Mouse (Mus musculus) cerebellum, postnatal 14 days (tissue): ENCODE results near the gene Naxd.
"Not testable (repeated sequence)": the region's sequence is repeated elsewhere in the genome, so short reads cannot be mapped to it uniquely, and the experiment has no call there.

Source experiments
- DNase-seq, 2 experiments: peaks; one replicate each; pipeline ENCODE4 v3.0.0; 2021; ENCODE audit warnings: mixed read lengths in 2 of 2

The Naxd gene

DNA sequence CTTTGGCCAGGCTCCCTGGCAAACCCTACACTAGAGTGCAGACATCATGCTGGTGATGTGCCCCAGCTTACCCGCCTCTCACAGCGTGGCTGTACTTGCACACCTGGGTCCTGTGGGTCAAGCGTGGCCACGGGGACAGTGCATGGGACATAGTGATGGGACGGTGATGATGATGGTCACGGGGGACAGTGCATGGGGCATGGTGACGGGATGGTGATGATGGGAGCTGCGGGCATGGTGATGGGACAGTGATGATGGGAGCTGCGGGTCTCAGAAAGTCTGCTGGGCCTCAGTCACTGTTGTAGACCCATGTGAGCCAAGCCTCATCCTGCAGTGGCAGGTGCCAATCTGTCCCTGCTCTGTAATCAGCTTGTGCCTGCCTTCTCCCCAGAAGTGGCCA lies 19.0 kb downstream of the Naxd start:
- no peak for DNase-seq

DNA sequence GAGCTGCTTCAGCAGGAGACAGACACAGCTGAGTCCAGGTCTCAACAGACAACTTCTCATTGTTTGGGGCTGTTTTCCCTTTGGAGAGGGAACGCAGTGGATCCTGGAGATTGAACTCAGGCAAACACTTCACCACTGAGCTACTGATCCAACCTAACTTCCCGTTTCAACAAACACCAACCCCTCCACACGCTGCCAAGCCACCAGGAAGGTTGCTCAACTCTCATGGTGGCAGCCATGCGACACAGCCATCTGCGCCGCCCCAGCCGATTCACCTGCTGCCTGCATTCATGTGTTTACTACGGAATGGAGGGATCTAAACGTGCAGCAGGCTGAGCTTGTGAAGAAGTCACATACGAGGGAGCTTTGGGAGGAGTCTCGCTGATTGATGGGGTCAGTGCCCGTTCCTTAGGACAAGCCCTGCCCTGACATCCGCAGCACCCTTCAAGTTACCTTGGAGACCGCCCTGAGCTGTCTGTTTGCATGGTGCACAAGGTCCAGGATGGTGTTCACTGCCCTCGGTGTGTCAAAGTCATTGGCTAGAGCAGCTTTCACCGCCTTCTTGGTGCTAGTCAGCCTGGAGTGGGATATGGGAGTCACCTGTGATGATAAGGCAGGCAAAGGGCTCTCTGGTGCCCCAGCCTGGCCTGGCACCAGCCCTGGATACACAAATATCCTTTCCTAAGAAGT lies 20.2 kb downstream of the Naxd start:
- no peak for DNase-seq

DNA sequence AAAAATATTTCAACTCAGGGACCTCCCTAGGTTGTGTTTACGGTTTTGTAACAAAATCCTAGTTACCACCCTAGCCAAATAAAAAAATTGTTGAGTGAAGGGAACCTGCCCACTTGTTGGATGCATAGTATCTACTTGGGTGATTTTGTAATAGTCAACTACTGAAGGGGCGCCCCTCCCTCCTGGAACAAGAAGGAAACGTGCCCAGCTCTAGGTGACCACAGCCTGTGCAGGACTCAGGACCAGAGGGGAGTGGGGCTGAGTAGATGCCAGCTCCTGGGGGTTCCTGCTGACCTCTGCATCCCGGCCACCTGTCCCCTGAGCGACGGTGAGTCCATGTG lies 20.7 kb downstream of the Naxd start:
- peak in 1 of 2 experiments; percentile 26 for DNase-seq

DNA sequence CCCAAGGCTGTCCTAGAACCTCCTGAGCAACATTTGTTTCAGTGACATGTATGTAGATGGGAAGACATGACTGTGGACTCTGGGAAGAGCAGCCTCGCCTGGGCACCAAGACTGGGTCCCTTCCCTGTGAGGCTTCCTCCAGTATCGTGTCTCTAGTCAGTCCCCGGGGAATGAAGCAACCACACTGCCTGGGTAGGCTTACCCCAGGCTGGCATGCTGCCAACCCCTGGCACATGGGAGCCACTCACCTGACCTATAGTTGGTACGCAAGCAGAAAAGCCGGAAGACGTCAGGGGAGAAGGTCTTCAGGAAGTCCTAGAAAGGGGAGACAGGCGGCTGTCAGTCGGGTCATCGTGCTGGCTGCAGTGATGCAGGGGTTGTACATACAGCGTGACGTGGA lies 21.4 kb downstream of the Naxd start:
- DNase-seq = no peak

DNA sequence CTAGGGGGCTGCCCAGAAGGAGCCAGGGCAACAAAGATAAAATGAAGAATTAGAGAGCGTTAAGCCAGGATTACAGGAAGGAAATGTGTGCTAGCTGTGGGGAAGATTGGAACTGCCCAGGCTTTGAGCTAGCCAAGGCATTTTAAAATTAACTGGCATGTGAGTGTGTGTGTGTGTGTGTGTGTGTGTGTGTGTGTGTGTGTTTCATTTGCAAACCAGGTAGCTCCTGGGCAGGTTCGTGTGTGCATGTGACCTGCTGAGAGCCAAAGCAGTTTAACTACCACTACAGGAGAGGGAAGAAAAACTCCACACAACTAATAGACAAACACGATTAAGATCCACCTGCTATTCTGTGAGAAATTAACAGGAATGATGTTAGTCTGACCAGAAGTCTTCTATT lies 26.0 kb downstream of the Naxd start:
- no peak for DNase-seq

DNA sequence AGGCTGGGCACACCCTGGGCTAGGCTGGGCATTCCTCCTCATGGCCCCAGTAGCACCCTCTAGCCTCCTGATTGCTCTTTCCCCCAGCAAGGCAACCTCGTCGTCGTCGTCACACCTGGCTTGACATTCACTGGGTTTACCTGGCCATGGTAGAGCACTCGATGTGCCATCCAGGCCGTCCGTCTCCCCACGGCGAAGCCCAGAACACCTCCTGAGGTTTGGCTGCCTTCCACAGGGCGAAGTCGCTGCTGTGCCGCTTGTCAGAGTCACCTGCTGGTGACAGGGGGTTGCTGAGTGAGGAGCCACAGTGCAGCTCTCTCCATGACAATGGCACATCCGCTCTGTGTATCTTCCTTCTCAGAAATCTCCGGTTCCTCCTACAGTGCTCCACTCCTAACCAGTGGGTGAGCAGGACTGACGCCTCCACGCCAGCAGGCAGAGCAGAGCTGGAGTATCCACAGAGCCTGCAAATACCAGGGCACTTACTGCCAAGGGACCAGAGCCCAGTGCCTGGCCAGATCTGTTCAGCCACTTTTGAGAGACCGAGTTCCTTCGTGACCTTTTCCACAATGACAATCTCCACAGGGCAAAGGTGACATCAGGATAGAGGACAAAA lies 33.0 kb downstream of the Naxd start:
- no peak for DNase-seq

DNA sequence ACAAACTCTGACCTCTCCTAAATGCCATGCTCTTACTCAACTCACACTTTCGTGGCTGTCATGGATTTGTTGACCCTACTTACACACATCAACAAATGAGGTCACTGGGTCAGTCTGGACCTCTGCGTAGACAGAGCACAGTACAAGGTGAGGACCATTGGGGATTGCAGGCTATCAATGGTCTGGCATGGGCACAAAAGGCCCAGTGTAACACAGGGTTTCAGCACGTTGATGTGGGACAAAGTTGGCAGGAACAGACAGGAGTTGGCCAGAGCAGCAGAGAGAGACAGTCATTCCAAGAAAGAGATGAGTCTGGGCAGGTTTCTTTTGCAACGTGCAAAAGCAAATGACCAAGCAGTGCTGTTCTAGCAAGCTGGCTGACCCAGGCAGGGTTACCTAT lies 33.5 kb downstream of the Naxd start:
- DNase-seq = no peak

DNA sequence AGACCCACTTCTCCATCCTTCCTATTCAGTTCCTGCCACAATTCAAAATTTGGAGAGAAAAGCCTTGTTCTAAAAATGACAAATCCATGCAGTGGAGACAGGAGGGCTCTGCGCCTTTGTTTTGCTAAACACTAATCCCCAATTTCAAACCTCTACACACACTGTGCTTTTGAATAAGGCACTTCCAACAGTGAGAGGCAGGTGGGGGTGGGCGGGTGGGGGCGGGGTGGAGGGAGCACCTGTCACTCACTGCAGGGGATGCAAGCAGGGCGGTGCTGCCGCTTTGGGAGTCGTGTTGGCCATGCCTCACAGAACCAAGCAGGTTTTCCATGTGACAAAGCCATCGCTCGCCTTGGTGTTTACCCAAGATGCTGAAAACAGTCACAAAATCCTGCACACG lies 37.2 kb downstream of the Naxd start:
- no peak for DNase-seq

DNA sequence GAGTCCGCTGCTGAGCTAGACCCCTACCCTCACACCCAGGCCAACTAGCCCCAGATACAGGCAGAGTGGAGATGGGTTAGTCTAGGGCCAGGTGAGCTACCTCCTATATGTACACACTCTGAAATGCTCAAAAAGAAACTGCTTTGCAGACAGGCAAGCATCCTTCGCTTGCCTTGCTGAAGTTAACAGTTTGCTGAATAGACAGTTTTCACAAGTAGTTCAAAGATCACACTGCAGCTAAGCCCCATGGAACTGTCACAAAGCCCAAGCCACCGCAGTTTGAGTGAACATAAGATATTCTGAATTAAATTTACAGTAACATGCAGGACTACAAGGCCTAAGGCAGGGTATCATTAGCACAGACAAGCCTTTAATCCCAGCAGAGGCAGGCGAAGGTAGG lies 41.7 kb downstream of the Naxd start:
- no peak for DNase-seq

DNA sequence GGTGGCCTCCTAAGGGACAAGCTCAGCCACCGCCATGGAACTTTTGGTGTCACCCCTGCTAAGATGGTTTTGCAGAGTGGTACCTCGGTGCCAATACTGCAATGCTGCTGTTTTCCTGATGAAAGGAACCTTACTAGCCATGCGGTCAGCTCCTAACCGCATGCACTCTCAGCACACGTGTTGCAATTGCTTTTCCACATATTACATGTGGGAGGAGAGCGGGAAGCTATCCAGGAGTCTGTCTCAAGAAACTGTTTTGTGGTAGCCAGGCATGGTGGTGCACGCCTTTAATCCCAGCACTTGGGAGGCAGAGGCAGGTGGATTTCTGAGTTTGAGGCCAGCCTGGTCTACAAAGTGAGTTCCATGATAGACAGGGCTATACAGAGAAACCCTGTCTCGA lies 42.9 kb downstream of the Naxd start:
- no peak for DNase-seq

DNA sequence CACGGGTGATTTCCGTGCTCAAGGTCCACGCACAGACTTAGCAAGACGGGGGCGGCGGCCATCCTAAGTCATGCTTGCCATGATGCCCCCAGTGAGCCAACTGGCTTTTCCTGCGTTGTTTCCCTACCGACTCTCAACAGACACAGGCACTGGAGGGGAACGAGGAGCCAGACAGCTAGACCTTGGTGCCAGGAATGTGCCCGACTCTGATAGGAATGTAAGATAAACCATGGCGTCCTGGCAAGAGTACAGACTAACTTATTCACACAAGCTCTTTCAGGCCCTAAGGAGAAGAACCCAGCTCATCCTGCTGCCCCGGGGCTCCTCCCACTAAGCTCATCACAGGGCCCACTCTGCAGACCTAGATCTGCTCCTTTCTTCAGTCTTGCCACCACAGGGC lies 44.7 kb downstream of the Naxd start:
- no peak for DNase-seq

DNA sequence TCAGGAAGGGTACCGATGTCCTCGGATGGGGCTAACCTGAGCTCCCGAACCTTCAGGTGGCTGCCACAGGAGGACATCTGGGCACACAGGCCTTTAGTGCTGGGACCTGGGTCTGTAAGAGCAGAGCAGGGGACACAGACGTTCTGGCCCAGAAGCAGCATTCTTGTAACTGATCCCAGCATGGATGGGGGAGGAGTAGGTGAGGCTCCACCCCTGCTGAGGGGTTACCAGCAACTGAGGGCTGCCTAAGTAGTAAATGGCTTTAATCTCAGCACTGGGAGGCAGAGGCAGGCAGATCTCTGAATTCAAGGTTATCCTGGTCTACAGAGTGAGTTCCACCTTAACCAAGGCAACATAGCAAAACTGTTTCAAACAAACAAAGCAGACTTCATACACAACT lies 45.6 kb downstream of the Naxd start:
- no peak for DNase-seq

DNA sequence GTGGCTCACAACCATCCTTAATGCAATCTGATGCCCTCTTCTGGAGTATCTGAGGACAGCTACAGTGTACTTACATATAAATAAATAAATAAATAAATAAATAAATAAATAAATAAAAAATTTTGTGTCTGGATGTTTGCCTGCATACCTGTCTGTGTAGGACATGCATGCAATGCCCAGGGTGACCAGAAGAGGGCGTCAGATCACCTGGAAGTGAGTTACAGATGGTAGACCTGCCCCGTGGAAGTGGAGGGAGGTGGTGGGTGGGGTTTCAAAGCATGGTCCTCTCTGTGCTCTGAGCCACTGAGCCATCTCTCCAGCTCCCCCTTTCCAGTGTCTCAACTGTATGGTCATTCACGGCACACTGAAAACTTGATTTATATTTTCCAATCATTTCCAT lies 47.1 kb downstream of the Naxd start:
- DNase-seq = peak; percentile 67 to 87

DNA sequence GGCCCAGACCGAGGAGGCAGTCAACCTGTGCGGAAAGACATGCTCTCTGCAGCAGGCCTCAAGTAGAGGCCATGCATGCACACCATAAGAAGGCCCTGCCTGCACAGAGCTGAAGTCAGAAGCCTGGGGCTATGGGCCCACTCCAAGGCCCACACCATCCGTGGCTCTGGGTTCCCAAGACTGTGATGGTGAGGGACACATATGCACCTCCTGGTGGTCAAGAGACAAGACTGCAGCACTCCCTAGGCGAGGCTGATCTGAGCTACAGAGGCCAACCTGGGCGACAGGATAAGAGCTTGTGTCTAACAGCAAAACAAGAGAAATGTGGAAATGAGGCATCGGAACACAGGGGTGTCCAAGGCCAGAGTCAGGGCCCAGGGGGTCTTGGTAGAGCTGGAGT lies 49.8 kb downstream of the Naxd start:
- no peak for DNase-seq

DNA sequence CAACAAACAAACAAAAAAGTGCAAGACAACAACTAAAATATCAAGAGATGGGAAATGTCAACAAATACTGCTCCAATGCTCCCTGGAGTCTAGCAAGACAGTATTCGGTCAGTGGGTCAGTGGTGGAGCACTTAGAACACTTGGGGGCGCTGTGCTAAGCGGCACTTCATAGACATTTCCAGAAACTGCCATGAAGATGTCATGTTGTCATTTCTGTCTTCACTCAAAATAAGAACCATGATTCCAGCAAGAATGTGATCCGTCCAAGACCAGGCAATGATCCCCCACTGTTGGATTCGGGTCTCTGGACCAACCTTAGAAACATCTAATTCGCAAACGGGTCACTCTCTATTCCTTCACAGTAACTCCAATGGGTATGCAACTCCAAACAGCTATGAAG lies 52.4 kb downstream of the Naxd start:
- peak; percentile 69 to 84 for DNase-seq

DNA sequence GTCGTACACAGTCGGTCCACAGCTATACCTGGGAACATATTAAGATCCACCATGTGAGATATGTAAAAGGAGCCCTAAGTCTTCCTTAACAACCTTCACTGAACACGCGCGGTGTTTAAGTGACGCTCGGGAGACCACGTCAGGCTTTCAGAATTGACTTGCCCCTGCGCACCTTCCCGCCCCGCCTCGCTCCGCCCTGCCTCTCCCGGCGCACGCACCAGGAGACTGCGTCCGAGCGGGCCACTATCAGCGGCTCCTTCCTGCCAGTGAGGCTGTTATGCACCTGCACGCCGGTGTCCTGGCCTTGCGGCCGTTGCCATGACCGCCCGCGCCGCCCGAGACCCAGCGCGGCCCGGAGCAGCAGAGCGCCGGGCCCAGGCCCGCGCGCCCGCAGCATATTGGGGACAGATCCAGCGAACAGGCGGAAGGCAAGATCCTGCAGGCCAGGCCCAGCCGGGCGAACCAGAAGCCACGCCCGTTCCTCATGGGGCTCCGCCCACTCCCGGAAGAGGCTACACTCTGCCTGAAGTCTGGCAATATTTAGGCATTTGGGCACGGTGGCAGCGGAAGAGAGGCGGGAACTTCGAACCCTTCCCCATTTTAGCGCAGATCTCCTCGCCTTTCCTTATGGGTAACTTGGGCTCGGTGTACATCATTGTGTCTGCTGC lies 53.1 kb downstream of the Naxd start, which contains the start of gene Cars2:
TSS of gene Cars2 (minus strand) at position 503 of the 668 bp plus-strand sequence.
- DNase-seq = peak; percentile 91 to 95

DNA sequence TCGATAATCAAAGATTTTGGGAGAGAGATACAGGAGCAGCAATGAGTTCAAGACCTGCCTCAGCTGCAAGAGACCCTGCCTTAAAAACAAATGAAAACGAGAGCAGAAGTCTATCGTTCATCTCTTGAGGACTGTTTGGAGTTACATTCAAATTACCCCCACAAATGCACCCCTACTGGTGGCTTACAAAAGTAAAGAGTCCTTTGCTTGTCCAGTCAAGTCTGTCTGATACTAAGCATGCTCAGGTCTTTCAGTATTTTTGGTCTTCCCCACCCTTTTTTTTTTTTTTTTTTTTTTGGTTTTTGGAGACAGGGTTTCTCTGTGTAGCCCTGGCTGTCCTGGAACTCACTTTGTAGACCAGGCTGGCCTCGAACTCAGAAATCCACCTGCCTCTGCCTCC lies 54.2 kb downstream of the Naxd start:
- not testable (repeated sequence) for DNase-seq

DNA sequence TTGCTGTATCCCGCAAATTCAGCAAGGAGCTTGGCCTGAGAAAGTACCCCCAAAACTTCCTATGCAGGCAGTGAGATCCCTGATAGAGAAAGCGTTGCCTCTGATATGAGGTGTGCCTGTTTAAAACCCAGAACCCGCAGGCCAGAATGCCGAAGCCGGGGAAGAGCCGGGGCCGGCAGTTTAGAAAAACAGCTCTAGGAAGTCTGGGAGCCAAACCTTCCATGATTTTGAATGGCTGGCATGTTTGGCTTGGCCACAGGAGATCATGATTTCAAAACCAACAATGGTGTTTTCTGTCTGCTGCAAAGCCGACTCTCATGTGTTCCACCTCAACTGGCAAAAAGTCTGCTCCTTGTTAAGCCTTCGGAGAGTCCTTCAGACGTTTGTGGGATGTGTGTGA lies 55.1 kb downstream of the Naxd start:
- no peak for DNase-seq

DNA sequence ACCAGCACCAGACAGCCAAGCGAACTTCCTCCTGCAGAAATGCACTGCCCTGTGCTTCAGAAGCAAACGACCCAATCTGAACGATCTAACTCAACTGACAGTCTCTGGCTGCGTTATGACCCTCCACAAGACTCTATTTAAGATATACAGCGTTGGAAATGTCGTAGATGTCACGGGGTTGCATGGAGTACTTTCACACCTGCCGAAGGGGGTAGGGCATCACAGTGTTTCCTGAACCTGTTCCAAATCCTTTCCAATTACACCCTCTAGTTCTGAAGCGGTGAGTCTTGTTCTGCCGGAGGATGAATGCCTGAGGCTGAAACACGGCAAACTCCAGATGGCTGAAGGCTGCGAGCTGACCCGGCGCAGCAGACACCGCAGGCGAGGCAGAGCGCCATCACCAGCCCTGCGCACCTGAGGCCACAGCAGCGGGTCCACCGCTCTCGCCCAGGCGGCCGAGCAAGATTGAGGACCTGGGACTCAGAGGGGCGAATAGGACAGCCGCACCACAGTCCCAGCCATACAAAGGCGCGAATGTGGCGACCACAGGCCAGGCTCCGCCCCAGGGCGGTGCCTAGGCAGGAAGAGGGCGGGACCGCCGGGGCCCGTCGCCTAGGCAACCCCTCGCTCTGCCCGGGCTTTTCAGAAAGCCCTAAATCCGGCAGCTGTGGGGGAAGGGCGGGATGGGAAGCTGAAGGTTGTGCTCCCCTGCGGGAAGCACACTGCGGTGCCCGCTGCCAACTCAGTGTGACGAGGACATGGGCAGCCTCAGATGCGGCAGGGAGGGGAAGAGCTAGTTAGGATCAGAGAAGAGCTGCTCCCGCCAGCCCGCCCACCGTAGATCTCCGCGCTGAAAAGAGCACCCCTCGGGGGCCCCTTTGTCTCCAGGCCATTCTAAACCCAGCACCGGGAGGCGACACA lies 57.8 kb downstream of the Naxd start, which contains the start of gene Ing1:
TSS of gene Ing1 (plus strand) at position 773 of the 921 bp plus-strand sequence.
- peak; percentile 97 to 99 for DNase-seq

DNA sequence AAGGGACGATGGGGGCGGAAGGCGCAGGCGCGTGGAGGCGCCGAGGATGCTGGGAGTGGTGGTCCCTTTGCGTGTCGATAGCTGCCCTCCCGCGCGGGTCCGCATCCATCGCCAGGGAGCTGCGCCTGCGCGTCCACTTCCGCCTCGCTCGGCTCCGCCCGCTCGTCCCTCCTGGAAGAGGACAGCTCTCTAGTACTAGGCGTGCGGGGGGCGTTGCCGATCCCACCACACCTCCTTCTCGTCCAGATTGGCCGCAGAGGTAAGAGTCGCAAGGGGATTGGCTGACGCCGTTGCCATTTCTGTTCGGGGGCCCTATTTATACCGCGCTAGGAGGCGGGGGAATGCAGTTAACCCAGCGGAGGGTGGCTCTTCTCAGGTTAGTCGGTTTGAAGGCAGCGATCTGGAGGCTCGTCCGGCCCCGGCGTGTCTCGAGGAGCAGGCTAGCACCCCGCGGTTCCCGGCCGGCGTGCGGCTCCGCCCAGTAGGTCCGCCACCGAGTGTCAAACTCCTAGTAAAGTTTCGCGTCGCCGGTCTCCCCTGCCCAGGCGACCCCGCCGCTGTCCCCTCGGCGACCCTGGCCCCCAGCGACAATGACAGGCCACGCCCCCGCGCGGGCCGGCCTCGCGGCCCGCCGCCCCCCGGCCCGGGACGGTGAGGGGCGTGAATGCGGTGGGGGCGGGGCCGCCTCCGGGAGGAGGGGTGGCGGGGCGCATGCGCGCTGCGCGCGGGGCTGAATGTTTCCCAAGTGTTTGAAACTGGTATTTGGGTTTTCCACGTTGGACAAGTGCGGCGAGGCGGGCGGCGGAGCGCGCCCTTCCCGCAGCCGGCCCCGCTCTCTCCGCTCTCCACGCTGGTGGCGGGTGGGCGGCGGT lies 58.6 kb downstream of the Naxd start:
- DNase-seq = peak; percentile 99 to 100

DNA sequence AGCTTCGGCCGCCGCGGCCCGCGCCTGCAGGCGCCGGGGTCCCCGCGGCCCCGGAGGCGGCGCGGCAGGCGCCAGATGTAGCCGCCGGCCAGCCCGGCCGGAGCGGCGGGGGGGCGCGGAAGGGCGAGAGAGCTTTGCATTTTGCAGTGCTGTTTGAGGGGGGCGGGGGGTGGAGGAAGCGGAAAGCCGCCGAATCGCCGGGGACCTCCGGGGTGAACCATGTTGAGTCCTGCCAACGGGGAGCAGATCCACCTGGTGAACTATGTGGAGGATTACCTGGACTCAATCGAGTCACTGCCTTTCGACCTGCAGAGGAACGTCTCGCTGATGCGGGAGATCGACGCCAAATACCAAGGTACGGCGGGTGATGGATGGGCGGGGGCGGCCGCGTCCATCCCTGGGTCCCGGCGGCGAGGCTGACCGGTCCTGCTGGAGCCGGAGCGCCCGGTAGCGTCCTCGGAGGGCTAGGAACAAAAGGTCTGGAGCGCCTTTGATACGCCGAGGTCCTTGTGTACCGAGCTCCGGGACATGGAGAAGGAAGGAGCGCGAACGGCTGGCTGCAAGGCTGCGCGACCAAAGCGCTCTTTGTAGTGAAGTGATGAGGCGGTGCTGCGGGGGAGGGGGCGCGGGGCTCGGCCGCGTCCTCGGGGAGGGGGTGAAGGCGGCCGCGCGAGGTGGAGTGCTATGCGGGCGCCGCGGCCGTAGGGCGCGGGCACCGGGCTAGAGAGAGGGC lies 59.6 kb downstream of the Naxd start:
- peak; percentile 70 to 72 for DNase-seq

DNA sequence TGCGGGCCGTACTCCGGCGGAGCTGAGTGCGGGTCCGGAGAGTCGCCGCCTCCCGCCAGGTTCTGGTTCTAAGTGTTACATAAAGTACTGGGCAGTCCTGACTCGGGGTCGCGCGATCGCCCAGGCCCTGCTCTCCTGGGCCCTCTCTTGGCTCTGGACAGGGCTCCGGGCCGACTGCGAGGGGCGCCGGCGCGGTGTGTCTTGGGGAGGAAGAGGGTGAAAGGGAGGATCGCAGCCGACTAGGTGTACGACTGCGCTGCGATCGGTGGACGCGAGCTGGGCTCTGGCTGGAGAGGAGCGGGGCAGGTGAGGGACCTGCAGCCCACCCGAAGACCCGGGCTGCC lies 60.1 kb downstream of the Naxd start:
- DNase-seq = peak in 1 of 2 experiments; percentile 71
